Mouse (Mus musculus): ENCODE measurements around the gene Gm28434.

- TF ChIP-seq SRF (IDR thresholded peaks at IDR 0.05; ENCODE audit: control insufficient read depth, insufficient read length, low read depth) (no peak), MYOD1 (IDR thresholded peaks at IDR 0.05; ENCODE audit: control insufficient read depth in 1 of 3, insufficient read length in 2 of 3, low read depth in 2 of 3) (no peak), TCF3 (IDR thresholded peaks at IDR 0.05; ENCODE audit: insufficient read length, low read depth) (no peak)
Observed at GRCm38 (mm10) chr5:87982468-87983214, 13.3 kb downstream of the Gm28434 start.
